Mouse (Mus musculus) cerebellum, adult 2 months (tissue): ENCODE results near the gene Calml4.

Experiments used
- CTCF ChIP-seq: fragments of 200-500 bp; IDR thresholded peaks from 2 replicates; pipeline ENCODE4 v1.5.1; 2011; ENCODE audit warnings: low read depth, mild to moderate bottlenecking, control low read depth, low read length, moderate library complexity, borderline replicate concordance; ENCODE audit not compliant: insufficient read depth
- POLR2A ChIP-seq: fragments of 200-500 bp; IDR thresholded peaks from 2 replicates; pipeline ENCODE4 v1.6.1; 2011; ENCODE audit warnings: low read length, control low read depth, borderline replicate concordance; ENCODE audit not compliant: insufficient read depth

DNA sequence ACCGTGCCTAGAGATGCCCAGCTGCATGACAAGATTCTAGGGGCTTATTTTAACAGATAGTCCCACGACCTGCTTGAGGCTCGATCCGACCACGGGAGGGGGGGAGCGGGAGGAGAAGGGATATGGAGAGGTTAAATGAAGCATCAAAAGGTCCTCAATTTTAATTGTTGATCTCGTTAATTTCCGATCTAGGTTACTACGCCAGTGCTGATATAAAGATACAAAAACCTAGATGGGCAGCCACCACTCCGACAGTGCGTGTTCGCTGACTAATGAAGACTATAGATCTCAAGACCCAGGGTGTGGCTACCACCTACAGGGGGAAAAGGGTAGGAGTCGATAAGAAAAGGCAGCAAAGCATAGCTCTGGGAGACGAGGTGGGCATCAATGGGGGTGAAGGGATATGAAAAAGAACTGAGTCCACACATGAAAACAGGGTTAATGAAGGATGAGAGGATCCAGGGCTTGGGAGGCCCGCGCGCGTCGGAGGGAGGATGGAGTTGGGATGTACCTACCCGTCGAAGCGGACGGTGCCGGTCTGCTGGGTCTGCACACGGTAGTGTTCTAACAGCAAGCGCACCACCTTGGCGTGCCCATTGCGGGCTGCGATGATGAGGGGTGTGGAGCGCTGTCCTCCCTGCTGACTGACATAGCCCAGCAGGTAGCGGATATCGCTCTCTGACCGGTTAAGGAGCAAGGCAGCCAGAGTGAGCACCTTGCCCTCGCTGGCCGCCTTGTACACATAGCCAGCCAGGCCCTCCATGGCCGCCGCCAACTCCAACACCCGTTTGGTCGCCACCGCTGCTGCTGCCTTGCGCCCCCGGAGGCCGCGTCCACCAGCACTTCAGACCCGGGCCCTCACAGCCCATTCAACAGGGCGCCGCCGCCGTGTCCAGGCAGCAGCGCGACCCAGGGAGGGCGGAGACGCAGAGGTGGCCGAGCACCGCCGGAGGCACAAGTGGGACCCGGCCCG, 47.1 kb upstream of the Calml4 start:
- TF ChIP-seq POLR2A: no peak
- TF ChIP-seq CTCF: no peak
